Mouse (Mus musculus) erythroblast, embryonic 14.5 days (primary cell): ENCODE measurements around the gene Krtap7-1. TPM values are rescaled to one million over a fixed set of nuclear protein-coding genes. Genes with fewer than 3 reads are reported as not detected.

Experiments
- H3K27me3 ChIP-seq: 2 replicates; pipeline ENCODE4 v1.6.1; 2012; ENCODE audit warnings: inconsistent platforms; ENCODE audit not compliant: control insufficient read depth
- H3K36me3 ChIP-seq: 2 replicates; pipeline ENCODE4 v1.6.1; 2012; ENCODE audit warnings: mild to moderate bottlenecking, inconsistent platforms; ENCODE audit not compliant: control insufficient read depth
- H3K4me1 ChIP-seq: 2 replicates; pipeline ENCODE4 v1.6.1; 2012; ENCODE audit warnings: inconsistent platforms; ENCODE audit not compliant: control insufficient read depth
- H3K4me3 ChIP-seq: replicated peaks from 2 replicates; pipeline ENCODE3; 2012; ENCODE audit warnings: moderate library complexity, mild to moderate bottlenecking, inconsistent platforms
- H3K9me3 ChIP-seq: 2 replicates; pipeline ENCODE4 v1.6.1; 2012; ENCODE audit warnings: low read length, inconsistent platforms, mixed read lengths; ENCODE audit not compliant: control insufficient read depth
- GATA1 ChIP-seq: IDR thresholded peaks from 2 replicates; pipeline ENCODE4 v1.6.1; 2012; ENCODE audit warnings: low read length, inconsistent platforms, mixed read lengths
- TAL1 ChIP-seq: IDR thresholded peaks from 3 replicates; pipeline ENCODE4 v1.6.1; 2012; ENCODE audit warnings: low read length, inconsistent platforms, mixed read lengths
- polyA plus RNA-seq: library from polyadenylated mRNA; stranded (reverse); fragments of >175 nt; gene quantifications from 2 replicates; pipeline ENCODE4 v1.2.3, GENCODE M21; 2012

Gene Krtap7-1
- polyA plus RNA-seq, 1 experiment, result not detected

DNA sequence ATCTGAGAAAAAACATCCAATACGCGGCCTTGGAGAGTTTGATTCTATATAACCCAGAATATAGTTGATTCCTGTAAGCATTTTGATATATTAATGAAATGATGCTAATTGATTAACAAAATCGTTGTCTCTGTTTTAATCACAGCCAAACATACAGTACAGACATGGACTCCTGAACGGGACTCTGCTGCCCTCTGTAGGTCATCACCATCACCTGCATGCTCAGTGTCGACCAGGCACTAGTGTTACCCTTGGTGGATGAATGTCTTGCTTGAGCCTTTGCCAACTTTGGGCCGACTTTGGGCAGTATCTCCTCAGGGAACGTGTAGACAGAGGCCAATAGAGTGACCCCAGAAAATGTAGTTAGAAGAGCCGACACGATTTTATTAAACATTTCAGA lies 9.5 kb upstream of the Krtap7-1 start:
- TF ChIP-seq GATA1 (no peak), TAL1 (no peak)
- no peak overlapping the region for H3K4me3 ChIP-seq
- no peaks in the 10 kb centered on the region for H3K27me3 ChIP-seq
- H3K4me1 ChIP-seq, result no peaks in the 10 kb centered on the region
- no peaks in the 10 kb centered on the region for H3K36me3 ChIP-seq
- H3K9me3 ChIP-seq, result peaks cover 30% of the 10 kb centered on the region

DNA sequence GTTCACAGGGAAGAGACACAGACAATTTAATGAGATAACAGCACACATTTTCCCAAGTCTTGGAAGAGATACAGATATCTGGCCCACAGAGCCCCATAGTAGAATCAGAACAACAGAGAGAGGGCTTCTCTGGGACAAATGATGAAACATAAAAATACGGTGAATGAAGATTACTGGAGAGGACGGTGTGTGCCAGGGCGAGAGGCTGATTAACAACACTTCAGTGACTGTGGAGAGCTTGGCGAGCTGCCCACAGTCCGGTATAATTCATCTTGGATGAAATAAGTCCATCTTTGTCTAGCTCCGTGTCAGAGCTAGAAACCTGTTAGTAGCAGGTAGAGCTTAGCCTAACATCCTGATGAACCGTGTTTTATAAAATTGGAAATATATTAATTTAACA lies 5.3 kb upstream of the Krtap7-1 start:
- TF ChIP-seq TAL1 (no peak), GATA1 (no peak)
- no peaks in the 10 kb centered on the region for H3K4me1 ChIP-seq

DNA sequence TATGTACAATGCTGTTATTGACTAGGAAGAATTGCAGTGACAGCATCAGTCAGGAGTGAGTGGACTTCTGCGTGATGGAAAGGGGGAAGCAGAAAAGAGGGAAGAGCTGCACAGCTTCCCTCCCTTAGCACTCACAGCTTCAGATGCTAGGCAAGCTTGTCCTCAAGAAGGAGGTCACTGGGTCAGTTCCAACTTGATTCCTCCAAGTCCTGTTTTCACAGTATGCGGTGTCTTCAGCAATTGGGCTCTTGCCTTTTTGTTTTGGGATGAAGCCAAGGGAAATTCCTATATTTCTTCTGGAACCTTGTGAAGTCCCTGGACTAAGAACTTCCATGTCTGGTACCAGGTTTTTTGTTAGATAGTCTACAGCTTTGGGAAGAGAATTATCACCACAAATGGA lies 4.6 kb downstream of the Krtap7-1 start:
- Histone ChIP-seq H3K27me3 (no peaks in the 10 kb centered on the region), H3K4me1 (no peaks in the 10 kb centered on the region), H3K4me3 (no peak overlapping the region), H3K36me3 (no peaks in the 10 kb centered on the region), H3K9me3 (peaks cover 33% of the 10 kb centered on the region)
- no peak for TF ChIP-seq GATA1
- TF ChIP-seq TAL1, result no peak

More for the DNA sequence above, 5.3 kb upstream of the Krtap7-1 start:
- no peaks in the 10 kb centered on the region for H3K27me3 ChIP-seq
- H3K36me3 ChIP-seq, result no peaks in the 10 kb centered on the region
- H3K9me3 ChIP-seq, result peaks cover 28% of the 10 kb centered on the region
- H3K4me3 ChIP-seq, result no peak overlapping the region

DNA sequence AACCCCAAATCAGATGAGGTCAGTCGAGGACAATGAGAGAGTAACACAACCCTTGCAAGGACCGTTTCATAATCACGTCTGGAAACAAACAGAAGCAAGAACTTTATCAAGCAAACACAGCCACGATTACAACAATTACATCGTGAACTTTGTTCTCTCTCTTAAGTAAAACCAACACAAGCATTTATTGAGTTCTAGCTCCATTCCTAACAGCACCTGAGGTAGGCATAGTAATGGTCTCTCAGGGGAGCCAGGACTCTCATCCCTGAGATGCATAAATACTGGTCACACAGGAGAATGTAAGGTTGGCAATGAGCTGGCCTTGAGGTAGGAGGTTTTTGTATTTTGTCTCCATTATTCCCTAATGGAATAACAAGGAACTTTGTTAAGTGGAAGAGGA lies 6.3 kb downstream of the Krtap7-1 start:
- no peaks in the 10 kb centered on the region for H3K4me1 ChIP-seq
- no peak overlapping the region for H3K4me3 ChIP-seq
- no peaks in the 10 kb centered on the region for H3K36me3 ChIP-seq
- H3K9me3 ChIP-seq, result peaks cover 25% of the 10 kb centered on the region
- no peaks in the 10 kb centered on the region for H3K27me3 ChIP-seq
- TF ChIP-seq GATA1 (no peak), TAL1 (no peak)

DNA sequence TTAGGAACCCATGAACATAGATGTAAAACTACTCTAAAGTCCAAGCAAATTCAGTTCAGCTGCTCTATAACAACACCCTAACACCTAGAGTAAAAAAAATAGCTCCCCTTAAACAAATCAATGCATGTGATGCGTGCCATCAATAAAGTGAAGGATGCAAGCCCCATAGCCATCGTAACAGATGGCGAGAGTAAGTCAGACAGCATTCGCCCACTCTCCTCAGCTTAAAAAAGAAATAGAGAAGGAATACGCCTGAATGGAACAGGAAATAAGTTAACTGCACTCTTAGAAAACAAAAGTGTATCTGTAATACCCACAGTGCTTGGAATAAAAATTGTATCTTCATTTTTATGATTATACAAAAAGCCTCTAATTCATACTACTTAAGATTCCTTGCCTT lies 11.1 kb downstream of the Krtap7-1 start:
- H3K27me3 ChIP-seq, result no peaks in the 10 kb centered on the region
- H3K4me1 ChIP-seq, result no peaks in the 10 kb centered on the region
- no peak overlapping the region for H3K4me3 ChIP-seq
- TF ChIP-seq GATA1, result no peak
- no peak for TF ChIP-seq TAL1
- H3K36me3 ChIP-seq, result no peaks in the 10 kb centered on the region
- H3K9me3 ChIP-seq, result peaks cover 32% of the 10 kb centered on the region

DNA sequence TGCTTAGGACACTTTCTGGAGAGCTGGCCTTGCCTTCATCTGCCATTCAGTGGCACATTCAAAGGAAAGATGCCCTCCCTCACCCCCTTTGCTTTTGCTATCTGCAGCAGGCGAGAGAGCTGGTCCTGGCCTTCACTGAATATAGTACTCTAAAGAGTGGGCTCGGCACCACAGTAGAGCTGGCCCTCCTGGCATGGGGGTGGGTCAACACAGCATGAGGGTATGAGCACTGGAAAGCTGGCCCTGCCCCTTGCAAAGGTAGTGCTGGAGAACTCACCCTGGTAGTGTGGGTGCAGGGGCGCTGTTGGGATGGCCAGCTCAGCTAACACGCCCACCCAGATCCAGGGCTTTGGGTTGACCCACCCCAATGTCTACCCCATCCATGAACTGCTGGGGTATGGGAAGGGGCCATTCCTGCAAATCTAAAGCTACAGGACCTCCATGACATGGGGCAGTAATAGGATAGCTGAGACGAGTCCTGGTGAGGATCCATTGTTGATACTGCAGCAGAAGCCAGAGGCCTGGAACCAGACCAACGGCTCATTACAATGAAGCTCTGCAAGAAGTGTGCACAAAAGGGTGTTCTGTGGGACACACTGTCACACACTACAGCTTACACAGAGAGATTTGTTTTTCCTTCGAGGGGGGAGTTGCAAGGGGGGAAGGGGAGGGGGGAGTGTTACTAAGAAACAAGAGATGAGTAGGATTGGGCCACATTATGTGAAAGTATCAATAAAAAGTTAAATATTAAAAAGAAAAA lies 12.5 kb downstream of the Krtap7-1 start:
- H3K36me3 ChIP-seq, result no peaks in the 10 kb centered on the region
- H3K9me3 ChIP-seq, result peaks cover 32% of the 10 kb centered on the region
- H3K4me1 ChIP-seq, result no peaks in the 10 kb centered on the region
- H3K27me3 ChIP-seq, result no peaks in the 10 kb centered on the region
- no peak for TF ChIP-seq TAL1
- H3K4me3 ChIP-seq, result no peak overlapping the region

DNA sequence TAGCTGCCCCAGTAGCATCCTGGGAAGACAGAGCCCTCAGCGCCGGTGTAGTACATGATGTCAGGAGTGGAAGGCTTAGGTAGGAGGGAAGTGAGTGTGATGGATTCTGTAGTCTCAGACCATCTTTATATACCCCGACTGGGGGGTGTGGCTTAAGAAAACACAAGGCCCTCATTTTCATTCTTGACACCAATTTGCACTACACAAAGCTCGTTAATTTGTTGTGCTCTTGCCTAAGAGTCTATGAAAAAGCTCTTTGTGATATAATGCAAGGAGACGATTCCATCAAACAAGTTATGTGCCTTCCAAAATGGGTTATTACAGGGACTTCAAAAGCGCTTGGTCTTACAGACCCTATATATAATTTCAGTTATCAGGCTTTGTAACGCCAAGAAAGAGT lies 20.3 kb downstream of the Krtap7-1 start, which contains the start of gene Krtap8-1:
Gene Krtap8-1, minus strand, starts transcription at position 101 of the 400 bp plus-strand sequence.
- H3K27me3 ChIP-seq, result no peaks in the 10 kb centered on the region
- H3K36me3 ChIP-seq, result no peaks in the 10 kb centered on the region
- H3K4me1 ChIP-seq, result no peaks in the 10 kb centered on the region
- H3K9me3 ChIP-seq, result peaks cover 14% of the 10 kb centered on the region
- no peak for TF ChIP-seq TAL1
- no peak for TF ChIP-seq GATA1
- H3K4me3 ChIP-seq, result no peak within 1 kb of the TSS

DNA sequence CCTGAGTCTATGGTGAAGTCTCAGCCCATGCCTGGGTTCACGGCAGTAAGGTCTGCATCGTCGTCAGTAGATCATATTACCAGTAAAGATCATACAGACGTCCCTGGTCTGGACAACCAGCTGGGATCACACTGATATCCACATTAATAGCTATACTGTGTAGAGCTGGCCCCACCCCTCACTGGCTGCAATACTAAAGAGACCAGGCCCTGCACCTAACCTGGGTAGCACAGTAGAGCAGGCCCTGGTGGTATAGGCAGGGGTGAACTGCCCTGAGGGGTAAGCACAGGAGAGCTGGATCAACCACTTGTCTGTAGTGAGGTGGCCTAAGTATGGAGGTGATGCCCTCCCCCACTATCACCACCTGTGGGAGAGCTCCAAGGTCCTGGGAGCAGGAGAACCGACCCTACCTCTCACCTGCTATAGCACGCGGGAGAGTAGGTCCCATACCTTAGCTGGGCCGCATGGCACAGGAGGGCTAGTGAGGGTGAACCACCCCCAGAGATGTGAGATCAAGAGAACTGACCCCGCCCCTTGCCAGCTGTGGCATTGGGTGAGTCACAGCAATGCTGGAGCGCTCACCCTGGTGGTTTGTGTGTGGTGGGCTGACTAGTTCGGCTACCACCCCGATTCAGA lies 30.3 kb downstream of the Krtap7-1 start:
- Histone ChIP-seq H3K36me3 (no peaks in the 10 kb centered on the region), H3K9me3 (peaks cover 23% of the 10 kb centered on the region), H3K27me3 (no peaks in the 10 kb centered on the region), H3K4me1 (no peaks in the 10 kb centered on the region), H3K4me3 (no peak overlapping the region)
- TF ChIP-seq TAL1 (no peak), GATA1 (no peak)

DNA sequence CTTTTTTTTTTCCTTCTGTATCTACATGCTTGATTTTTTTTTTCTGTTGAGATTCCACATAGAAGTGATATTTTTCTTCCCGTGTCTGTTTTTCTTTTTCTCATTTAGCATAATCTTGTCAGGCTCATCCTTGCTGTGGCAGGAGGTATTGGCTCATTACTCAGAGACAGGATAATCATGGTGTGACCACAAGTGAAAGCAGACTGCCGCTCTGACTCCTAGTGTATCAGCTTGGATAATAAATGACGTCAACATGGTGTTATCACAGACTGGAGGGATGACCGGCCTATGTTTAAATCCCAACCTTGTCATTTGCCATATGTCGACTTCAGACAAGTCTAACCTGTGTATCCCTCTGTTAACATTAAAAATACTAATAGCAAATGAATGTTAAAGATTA lies 46.9 kb downstream of the Krtap7-1 start:
- H3K9me3 ChIP-seq, result peaks cover 32% of the 10 kb centered on the region
- H3K27me3 ChIP-seq, result no peaks in the 10 kb centered on the region
- H3K36me3 ChIP-seq, result no peaks in the 10 kb centered on the region
- H3K4me3 ChIP-seq, result no peak overlapping the region
- TF ChIP-seq TAL1, result no peak
- TF ChIP-seq GATA1, result no peak
- no peaks in the 10 kb centered on the region for H3K4me1 ChIP-seq

Other genes starting within 250 kb of the Krtap7-1 start
- gene Krtap21-1, start 104.5 kb downstream of the Krtap7-1 start, polyA plus RNA-seq, result not detected in 2 replicates
- gene Krtap6-2, start 88.2 kb downstream of the Krtap7-1 start, polyA plus RNA-seq, result not detected in 2 replicates
- gene Krtap8-1, start 20.4 kb downstream of the Krtap7-1 start, polyA plus RNA-seq, result not detected in 2 replicates
- gene Krtap11-1, start 62.9 kb upstream of the Krtap7-1 start, polyA plus RNA-seq, result not detected in 2 replicates